In the genomic region with DNA sequence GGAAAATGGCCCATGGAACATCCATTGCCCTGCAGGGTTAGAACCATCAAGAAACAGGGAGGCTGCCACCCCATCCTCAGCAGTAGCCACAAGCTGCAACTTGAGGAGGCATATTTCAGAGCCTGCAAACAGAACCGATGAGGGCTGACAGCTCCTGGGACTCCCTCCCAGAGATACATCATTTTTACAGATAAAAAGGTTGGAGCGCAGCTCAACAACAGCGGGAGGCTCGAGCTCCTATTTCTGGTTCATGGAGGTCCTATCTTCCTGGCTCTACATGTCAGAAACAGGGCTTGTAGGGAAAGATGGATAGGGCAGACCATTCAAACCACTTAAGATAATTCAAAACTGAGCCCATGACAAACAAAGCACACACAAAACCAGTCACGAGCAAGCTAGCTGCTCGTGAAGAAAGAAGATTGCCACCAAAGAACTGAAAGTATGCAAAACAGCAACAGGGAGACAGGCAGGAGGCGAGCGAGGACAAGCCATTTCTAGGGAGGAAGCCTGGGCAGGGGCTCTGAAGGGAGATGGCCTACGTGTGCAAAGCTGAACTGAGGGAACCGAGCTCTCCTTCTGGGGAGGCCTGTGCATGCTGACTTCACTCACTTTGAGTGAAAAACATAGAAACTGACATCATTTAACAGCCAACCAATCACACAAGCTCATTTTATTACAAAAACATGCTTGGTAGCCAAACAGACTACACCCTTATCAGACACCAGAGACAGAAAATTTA, we compare ENCODE assay signal across 9 mouse cellular contexts.
DNase-seq lines count a peak whose midpoint lies in the region; ATAC-seq and TF ChIP-seq lines count a peak whose summit lies in the region.
"Had no signal": no experiment of that assay in that cellular context is flagged by ENCODE, and none has a peak within 500 bp of the region (broad histone marks: within the 10 kb centered on the region; RNA-seq: fewer than 3 reads in every experiment).

No protein-coding gene starts in this region.

- H3K27ac ChIP-seq in layer of hippocampus, adult 2 months, result peak overlapping the region; percentile 83
- peak overlapping the region; percentile 22; the same call in 1 of the 2 replicates for H3K27ac ChIP-seq in embryonic facial prominence, embryonic 15.5 days (replicated peaks)
- peak overlapping the region; percentile 86 for H3K27ac ChIP-seq in heart, embryonic 15.5 days
- H3K27ac ChIP-seq in neural tube, embryonic 13.5 days (replicated peaks), result peak overlapping the region; percentile 52
- H3K27ac ChIP-seq: limb, embryonic 15.5 days had no signal

- H3K36me3 ChIP-seq in embryonic facial prominence, embryonic 15.5 days, result no peaks in the 10 kb centered on the region
- H3K36me3 ChIP-seq in heart, embryonic 15.5 days, result no peaks in the 10 kb centered on the region
- H3K36me3 ChIP-seq in neural tube, embryonic 13.5 days, result peaks cover 6% of the 10 kb centered on the region
- H3K36me3 ChIP-seq: limb, embryonic 15.5 days had no signal

- no peaks in the 10 kb centered on the region for H3K27me3 ChIP-seq in embryonic facial prominence, embryonic 15.5 days
- H3K27me3 ChIP-seq in heart, embryonic 15.5 days, result no peaks in the 10 kb centered on the region
- peaks cover 20% of the 10 kb centered on the region for H3K27me3 ChIP-seq in neural tube, embryonic 13.5 days
- H3K27me3 ChIP-seq: limb, embryonic 15.5 days had no signal

- no peak for ATAC-seq in embryonic facial prominence, embryonic 15.5 days (ENCODE audit: insufficient number of reproducible peaks, low FRiP score, low TSS enrichment, low read depth)
- ATAC-seq in heart, embryonic 15.5 days (replicated peaks; ENCODE audit: insufficient number of reproducible peaks, insufficient read depth, low FRiP score, low read depth), result peak; percentile 41
- ATAC-seq in neural tube, embryonic 13.5 days (ENCODE audit: low read depth), result no peak

- DNase-seq in layer of hippocampus, adult 2 months (ENCODE audit: low spot score in 2 of 2), result no peak
- no peak for DNase-seq in layer of hippocampus, adult 9-10 months (ENCODE audit: low spot score)
- no peak for DNase-seq in right cerebral cortex, postnatal 36 days (ENCODE audit: low spot score in 2 of 2)
- DNase-seq in kidney, postnatal 25 days, result no peak
- no peak for DNase-seq in urinary bladder, postnatal 10 days (ENCODE audit: low spot score)

- H3K9me3 ChIP-seq in embryonic facial prominence, embryonic 15.5 days (replicated peaks), result peaks cover 11% of the 10 kb centered on the region
- peaks cover 5% of the 10 kb centered on the region; the same call in 1 of the 2 replicates for H3K9me3 ChIP-seq in heart, embryonic 15.5 days (replicated peaks)
- peaks cover 20% of the 10 kb centered on the region for H3K9me3 ChIP-seq in neural tube, embryonic 13.5 days
- H3K9me3 ChIP-seq: limb, embryonic 15.5 days had no signal

- no peak overlapping the region for H3K4me3 ChIP-seq in layer of hippocampus, adult 2 months
- no peak overlapping the region for H3K4me3 ChIP-seq in embryonic facial prominence, embryonic 15.5 days (replicated peaks)
- peak overlapping the region; percentile 34; the same call in 1 of the 2 replicates for H3K4me3 ChIP-seq in heart, embryonic 15.5 days
- H3K4me3 ChIP-seq in neural tube, embryonic 13.5 days, result no peak overlapping the region
- H3K4me3 ChIP-seq: limb, embryonic 15.5 days had no signal

- H3K4me1 ChIP-seq in embryonic facial prominence, embryonic 15.5 days, result peaks cover 16% of the 10 kb centered on the region; the same call in 1 of the 2 replicates
- peaks cover 33% of the 10 kb centered on the region for H3K4me1 ChIP-seq in heart, embryonic 15.5 days (replicated peaks)
- peaks cover 22% of the 10 kb centered on the region for H3K4me1 ChIP-seq in neural tube, embryonic 13.5 days (replicated peaks)

- no peak overlapping the region for H3K9ac ChIP-seq in embryonic facial prominence, embryonic 15.5 days
- 0 out of 2 replicates have a peak overlapping the region, but pooled peaks have one; percentile 2 for H3K9ac ChIP-seq in heart, embryonic 15.5 days
- H3K9ac ChIP-seq in neural tube, embryonic 13.5 days, result no peak overlapping the region
- H3K9ac ChIP-seq: limb, embryonic 15.5 days had no signal

- 43% methylated on average over 10 of the region's 10 CpGs for WGBS in embryonic facial prominence, embryonic 15.5 days
- WGBS in heart, embryonic 15.5 days, result 21% methylated on average over 10 of the region's 10 CpGs
- WGBS in neural tube, embryonic 13.5 days, result 50% methylated on average over 10 of the region's 10 CpGs

- TF ChIP-seq CTCF in layer of hippocampus, adult 2 months (conservative IDR thresholded peaks at IDR 0.05), result no peak

- H3K4me2 ChIP-seq in embryonic facial prominence, embryonic 15.5 days (replicated peaks), result no peak overlapping the region
- peak overlapping the region; percentile 58 for H3K4me2 ChIP-seq in heart, embryonic 15.5 days
- no peak overlapping the region for H3K4me2 ChIP-seq in neural tube, embryonic 13.5 days
- H3K4me2 ChIP-seq: limb, embryonic 15.5 days had no signal

Comparison
In these comparisons a context has a peak if more than half of its experiments do, and no peak if none do; other contexts are left out.
1. H3K27ac ChIP-seq: peak in every context shown above with its lines; median percentile 86 in heart, embryonic 15.5 days; 83 in layer of hippocampus, adult 2 months; 52 in neural tube, embryonic 13.5 days; 22 in embryonic facial prominence, embryonic 15.5 days.